Mouse (Mus musculus): ENCODE measurements around the gene 1110051M20Rik. TPM values are rescaled to one million over a fixed set of nuclear protein-coding genes. Genes with fewer than 3 reads are reported as not detected.
"Not testable (repeated sequence)": the region's sequence is repeated elsewhere in the genome, so short reads cannot be mapped to it uniquely, and the experiment has no call there.

1110051M20Rik gene
- 4.0 to 12.7 TPM (median 5.5 TPM) in 3 replicates for total RNA-seq (2017)

DNA sequence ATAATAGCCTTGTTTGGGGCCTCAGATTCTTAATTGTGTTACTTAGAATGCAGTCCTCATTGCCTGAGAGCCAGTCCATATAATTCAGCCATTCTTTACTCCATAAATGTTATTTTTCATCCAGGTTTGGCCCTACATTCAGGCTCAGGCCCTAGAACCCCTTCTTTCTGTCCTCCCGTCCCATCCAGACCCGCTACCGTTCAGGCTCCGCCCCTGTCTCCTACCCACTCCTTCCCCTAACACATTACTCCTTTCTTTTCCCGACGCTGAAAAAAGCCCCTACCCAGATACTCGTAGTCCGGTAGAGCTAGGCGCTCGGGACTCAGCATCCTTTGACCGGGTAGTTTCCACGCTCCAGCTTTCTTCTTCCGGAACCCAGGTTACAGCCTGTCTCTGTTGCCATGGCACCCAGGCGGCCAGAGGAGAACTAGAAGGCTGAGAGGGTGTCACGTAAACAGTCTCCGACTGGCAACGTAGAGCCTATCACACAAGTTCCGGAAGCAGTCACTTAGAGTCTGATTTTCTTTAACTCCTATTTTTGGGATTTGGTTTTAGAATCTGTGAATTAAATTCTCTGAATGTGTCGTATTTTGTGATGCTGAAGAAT is at the start of gene 1110051M20Rik:
Gene 1110051M20Rik, minus strand, starts transcription at position 419 of the 607 bp plus-strand sequence.
- ATAC-seq (replicated peaks; ENCODE audit: insufficient number of reproducible peaks, low FRiP score, low TSS enrichment, poor library complexity, severe bottlenecking) = peak; percentile 99

DNA sequence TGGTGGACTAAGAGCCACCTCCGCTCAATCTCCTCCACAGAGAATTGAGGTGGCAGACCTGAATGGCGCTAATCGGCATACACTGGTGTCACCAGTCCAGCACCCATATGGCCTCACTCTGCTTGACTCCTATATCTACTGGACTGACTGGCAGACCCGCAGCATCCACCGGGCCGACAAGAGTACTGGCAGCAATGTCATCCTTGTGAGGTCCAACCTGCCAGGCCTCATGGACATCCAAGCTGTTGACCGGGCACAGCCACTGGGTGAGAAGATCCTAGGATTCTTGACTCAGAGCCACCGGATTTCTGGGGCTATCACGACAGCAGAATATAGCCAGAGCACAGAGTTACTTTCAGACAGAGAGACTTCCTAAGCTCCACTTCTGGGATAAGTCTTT is 49.5 kb upstream of the 1110051M20Rik start:
- ATAC-seq (replicated peaks; ENCODE audit: insufficient number of reproducible peaks, low FRiP score, low TSS enrichment, poor library complexity, severe bottlenecking) = no peak

DNA sequence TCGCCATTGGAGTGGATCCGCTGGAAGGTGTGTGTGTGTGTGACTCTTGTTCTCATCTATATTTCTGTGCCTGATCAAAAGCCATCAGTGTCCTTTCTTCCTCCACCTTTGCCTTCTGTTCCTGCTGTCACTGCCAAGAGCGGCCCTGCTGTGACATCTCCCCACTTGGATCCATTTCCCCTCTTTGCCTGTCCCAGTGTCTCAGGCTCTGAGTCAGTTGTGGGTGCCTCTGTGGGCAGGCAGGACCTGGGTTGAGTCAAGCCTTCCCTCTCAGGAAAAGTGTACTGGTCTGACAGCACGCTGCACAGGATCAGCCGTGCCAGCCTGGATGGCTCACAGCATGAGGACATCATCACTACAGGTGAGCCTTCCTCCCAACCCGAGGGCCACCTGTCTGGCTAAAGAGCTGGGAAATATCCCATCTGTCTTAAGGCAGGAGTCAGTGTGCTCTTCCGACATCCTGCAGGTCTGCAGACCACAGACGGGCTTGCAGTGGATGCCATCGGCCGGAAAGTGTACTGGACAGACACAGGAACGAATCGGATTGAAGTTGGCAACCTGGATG is 47.6 kb upstream of the 1110051M20Rik start:
- ATAC-seq (replicated peaks; ENCODE audit: insufficient number of reproducible peaks, low FRiP score, low TSS enrichment, poor library complexity, severe bottlenecking) = no peak

DNA sequence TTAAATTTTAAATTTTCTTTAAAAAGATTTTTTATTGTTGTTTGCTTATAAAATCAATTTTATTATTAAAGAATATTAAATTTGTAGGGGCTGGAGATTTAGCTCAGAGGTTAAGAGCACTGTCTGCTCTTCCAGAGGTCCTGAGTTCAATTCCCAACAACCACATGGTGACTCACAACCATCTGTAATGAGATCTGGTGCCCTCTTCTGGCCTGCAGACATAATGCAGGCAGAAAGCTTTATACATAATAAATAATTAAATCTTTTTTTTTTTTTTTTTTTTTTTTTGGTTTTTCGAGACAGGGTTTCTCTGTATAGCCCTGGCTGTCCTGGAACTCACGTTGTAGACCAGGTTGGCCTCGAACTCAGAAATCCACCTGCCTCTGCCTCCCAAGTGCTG is 42.8 kb upstream of the 1110051M20Rik start:
- ATAC-seq (replicated peaks; ENCODE audit: insufficient number of reproducible peaks, low FRiP score, low TSS enrichment, poor library complexity, severe bottlenecking) = not testable (repeated sequence)

DNA sequence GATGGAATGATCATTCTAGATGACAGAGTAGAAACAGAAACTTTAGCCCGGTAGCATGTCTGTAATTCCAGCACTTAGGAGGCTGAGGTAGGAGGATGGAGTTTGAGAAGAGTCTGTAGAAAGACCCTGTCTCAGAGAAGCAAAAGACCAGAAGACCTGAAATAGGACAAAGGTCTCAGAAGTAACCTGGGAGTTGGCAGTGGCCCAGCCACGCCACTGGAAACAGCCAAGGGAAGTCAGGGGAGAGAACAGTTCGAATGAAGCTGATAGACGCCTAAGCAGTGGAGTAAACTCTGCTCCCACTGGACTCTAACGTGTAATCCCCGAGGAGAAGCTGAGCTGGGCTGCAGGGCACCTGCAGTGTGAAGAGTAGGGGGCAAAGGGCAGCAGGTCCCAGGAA is 40.8 kb upstream of the 1110051M20Rik start:
- no peak for ATAC-seq (replicated peaks; ENCODE audit: insufficient number of reproducible peaks, low FRiP score, low TSS enrichment, poor library complexity, severe bottlenecking)

DNA sequence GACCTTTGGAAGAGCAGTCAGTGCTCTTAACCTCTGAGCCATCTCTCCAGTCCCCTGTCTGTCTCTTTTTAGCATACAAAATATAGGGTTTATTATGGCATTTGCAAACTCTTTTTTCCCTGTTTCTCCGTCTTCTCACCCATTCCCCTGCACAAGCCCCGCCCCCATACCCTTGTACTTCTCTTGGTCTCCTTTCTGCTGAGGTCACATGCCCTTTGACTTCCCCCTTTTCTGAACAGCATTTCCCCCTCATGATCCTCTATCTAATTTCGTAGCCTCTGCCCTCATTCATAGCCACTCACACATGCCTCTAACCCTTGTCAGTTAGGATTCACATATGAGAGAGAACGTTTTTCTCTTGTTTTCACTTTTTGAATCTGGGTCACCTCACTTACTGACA is 40.2 kb upstream of the 1110051M20Rik start:
- ATAC-seq (replicated peaks; ENCODE audit: insufficient number of reproducible peaks, low FRiP score, low TSS enrichment, poor library complexity, severe bottlenecking) = no peak

DNA sequence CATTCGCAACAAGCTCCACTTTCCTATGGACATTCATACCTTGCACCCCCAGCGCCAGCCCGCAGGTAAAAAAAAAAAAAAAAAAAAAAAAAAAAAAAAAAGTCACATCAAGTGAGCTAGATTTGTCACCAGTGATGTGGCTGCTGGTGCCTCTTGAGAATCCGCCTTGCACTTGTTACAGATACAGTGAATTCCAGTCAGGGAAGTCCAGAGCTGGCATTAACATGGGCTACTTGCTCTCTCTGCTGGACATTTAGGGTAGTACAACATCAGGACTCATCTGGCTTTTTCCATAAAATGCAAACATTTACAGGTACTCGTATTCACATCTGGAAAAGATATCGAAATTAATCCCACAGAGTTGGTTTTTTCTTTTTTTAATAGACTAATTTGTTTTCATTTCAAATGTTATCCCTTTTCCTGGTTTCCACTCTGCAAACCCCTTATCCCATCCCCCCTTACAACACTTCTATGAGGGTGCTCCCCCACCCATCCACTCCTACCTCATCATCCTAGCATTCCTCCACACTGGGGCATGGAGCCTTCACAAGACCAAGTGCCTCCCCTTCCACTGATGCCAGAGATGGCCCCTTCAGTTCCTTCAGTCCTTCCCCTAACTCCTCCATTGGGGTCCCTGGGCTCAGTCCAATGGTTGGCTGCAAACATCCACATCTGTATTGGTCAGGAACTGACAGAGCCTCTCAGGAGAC is 36.5 kb upstream of the 1110051M20Rik start:
- no peak; the same call in 1 of the 2 replicates for ATAC-seq (replicated peaks; ENCODE audit: insufficient number of reproducible peaks, low FRiP score, low TSS enrichment, poor library complexity, severe bottlenecking)

DNA sequence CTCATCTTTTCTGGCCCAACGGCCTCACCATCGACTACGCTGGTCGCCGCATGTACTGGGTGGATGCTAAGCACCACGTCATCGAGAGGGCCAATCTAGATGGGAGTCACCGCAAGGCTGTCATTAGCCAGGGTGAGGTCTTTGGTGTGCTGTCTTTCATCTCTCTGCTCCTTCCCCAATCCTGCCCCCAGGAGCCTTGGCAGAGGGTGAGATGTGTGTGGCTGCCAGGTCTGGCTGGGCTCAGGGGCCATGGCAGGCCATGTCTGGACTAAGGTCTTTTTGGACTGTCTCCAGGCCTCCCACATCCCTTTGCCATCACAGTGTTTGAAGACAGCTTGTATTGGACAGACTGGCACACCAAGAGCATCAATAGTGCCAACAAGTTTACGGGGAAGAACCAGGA is 35.9 kb upstream of the 1110051M20Rik start:
- ATAC-seq (replicated peaks; ENCODE audit: insufficient number of reproducible peaks, low FRiP score, low TSS enrichment, poor library complexity, severe bottlenecking) = no peak

DNA sequence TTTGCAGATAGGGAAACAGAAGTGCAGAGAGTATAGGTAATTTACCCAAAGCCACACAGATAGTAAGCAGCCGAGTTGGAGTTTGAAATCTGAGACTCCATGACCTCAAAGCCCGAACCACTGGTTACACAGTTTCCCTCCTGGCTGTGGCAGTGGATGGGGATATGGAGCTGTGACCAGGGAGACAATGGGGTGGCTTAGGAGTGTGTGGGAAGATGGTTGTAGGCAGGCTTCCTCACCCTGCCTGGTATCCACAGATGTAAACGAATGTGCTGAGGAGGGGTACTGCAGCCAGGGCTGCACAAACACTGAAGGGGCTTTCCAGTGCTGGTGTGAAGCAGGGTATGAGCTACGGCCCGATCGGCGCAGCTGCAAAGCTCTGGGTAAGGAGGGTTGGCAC is 32.3 kb upstream of the 1110051M20Rik start:
- no peak for ATAC-seq (replicated peaks; ENCODE audit: insufficient number of reproducible peaks, low FRiP score, low TSS enrichment, poor library complexity, severe bottlenecking)

DNA sequence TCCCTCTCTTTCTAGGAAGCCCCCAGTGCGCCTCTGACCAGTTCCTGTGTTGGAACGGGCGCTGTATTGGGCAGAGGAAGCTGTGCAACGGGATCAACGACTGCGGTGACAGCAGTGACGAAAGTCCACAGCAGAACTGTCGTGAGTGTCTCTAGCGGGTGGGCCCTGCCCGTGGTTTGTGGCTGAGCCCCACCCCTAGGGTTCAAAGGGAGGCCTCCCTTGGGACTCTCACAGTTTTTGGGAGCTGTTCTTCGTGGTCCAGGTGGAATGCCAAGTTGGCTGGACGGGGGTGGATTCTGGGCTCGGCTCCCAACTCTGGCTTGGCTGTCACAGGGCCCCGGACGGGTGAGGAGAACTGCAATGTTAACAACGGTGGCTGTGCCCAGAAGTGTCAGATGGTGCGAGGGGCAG is 31.8 kb upstream of the 1110051M20Rik start:
- ATAC-seq (replicated peaks; ENCODE audit: insufficient number of reproducible peaks, low FRiP score, low TSS enrichment, poor library complexity, severe bottlenecking) = peak; percentile 70

DNA sequence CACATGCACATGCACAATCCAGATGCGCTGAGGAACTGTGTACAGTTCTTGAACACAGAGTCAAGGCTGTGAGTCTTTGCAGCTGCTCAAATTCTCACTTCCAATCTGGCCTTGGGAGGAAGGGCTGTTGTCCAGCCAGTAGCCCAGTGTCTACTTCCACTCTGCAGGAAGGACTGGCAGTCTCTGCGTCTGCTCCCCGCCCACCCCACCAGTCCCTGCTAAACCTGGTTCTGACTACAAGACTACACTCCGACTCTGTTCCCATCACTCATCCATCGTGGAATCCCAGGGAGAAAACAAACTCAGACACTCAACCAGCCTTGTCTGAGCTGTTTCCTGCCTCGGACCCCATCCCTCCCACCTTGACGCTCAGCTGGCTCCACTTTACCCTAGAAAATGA is 31.3 kb upstream of the 1110051M20Rik start:
- no peak for ATAC-seq (replicated peaks; ENCODE audit: insufficient number of reproducible peaks, low FRiP score, low TSS enrichment, poor library complexity, severe bottlenecking)

DNA sequence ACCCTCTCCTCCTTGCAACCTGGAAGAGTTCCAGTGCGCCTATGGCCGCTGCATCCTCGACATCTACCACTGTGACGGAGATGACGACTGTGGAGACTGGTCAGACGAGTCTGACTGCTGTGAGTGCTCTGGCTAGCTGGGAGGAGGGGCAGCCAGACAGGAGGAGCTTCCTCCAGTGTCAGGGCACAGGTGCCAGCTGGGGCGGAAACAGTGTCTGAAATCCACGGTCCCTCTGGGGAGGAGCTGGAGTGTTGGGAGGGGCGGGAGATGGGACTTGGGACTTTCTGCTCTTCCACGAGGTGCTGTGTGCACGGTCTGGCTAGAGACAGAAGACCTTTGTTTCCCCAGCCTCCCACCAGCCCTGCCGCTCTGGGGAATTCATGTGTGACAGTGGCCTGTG is 29.9 kb upstream of the 1110051M20Rik start:
- no peak for ATAC-seq (replicated peaks; ENCODE audit: insufficient number of reproducible peaks, low FRiP score, low TSS enrichment, poor library complexity, severe bottlenecking)

DNA sequence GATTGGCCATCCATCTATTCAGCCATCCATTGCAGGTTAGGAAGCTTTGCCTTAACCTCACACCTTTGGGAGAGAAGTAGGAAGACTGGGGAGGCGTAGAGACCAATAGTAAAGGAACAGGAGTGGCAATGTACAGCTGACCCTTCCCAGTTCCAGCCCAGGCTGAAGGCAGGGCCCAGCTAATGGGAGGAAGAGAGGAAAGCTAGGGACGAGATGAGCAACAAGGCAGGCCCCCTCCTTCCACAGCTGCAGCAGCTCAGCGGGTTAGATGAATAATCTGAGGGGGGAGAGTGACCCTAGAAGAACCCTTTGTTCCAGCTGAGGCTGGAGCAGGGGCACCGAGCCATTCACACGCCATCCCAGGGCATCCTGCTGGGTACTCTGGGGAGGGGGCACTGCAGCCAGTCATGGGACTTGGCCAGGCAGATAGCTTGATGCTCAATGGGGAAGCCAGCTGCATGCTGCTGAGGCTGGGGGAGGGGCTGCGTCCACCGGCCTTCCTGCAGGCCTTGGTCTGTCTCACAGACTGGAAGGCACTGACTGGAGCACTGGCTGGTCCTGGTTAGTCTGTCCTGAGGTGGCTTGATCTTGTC is 25.6 kb upstream of the 1110051M20Rik start:
- no peak for ATAC-seq (replicated peaks; ENCODE audit: insufficient number of reproducible peaks, low FRiP score, low TSS enrichment, poor library complexity, severe bottlenecking)

DNA sequence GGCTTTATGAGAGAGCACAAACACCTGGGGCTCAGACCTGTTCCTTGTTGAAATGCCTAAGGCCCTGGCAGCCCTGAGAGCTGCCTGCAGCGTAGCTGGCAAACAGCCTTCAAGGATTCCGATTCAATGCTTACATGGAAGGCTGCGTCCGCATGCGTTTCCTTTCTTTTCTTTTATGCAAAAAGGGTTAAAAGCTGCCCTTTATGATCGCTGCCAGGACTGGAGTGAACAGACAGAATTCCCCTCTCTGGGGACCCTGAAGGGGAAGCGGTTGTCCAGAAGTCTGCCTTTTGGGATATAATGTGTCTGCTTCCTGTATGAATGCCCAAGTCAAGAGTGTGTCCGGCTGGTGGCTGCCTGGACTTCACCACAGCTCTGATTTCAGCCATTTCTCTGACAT is 23.1 kb upstream of the 1110051M20Rik start:
- ATAC-seq (replicated peaks; ENCODE audit: insufficient number of reproducible peaks, low FRiP score, low TSS enrichment, poor library complexity, severe bottlenecking) = no peak

DNA sequence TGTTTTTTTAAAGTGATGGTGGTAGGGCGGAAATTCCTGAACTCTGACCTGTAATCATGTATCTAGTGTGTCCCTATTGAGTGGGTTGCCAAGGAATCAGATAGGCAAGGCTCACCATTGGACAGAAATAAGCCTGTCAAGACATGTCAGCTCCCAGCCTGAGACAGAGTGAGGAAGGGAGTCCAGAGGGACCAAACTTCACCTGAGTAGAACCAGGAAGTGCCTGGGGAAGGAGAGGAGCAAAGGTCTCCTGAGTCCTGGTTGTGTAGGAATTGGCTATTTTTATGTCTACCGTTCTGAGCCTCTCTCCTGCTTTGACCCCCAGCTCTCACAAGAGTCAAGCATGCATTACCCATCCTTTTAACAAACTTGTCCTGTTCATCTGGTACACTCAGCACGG is 21.4 kb upstream of the 1110051M20Rik start:
- no peak for ATAC-seq (replicated peaks; ENCODE audit: insufficient number of reproducible peaks, low FRiP score, low TSS enrichment, poor library complexity, severe bottlenecking)

DNA sequence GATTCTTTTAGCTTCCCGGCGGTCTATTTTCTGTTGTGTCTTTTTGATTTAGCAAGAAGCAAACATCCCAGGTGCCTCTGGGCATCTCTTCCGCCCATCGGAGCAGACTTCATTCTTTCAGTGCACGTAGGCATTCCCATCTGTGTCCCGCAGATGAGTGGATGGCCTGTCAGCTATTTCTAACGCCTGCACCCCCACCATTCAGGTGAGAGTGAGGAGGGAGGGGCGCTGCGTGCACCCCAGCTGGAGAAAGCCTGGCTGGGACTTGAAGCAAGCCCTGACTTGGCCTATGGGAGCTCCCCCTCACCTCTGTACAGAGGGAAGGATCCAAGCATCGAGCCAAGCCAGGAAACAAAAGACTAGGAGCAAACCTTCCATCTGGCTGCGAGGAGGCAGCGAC is 18.2 kb upstream of the 1110051M20Rik start:
- ATAC-seq (replicated peaks; ENCODE audit: insufficient number of reproducible peaks, low FRiP score, low TSS enrichment, poor library complexity, severe bottlenecking) = no peak

DNA sequence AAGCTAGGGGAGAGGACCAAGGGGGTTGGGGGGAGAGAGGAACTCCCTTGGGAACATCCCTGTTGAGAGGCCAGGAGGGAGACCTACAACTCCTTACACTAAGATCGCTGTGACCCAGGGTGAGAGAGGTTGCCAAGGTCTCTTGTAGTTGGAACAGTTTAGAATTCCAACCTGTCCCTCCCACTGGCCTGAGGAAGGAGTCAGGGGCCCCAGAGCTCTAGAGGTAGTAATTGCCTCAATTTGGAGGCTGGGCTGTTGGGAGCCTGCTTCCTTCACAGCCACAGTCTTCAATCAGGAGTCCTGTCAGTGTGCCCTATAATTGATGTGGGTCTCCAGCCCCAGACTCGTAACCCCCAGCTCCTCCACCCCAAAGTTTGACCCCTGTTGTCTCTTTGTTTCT is 17.7 kb upstream of the 1110051M20Rik start:
- ATAC-seq (replicated peaks; ENCODE audit: insufficient number of reproducible peaks, low FRiP score, low TSS enrichment, poor library complexity, severe bottlenecking) = no peak

DNA sequence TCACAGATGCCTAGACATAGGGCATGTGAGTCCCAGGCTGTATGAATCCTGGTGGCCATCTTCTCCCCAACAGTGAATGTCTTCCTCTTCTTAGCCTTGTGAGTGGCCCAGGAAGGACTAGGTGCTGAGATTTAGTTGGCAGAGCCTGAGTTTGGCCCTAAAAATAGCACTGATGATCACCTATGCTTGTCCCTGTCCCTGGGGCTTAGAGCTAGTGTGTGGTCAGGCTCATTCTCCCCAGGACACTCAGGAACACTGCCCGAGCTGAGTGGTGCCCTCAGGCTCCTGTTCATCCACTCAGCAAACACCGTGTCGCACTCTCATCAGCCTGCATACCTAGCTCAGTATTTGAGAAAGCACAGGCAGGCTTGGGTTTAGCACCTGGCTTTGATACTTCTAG is 16.8 kb upstream of the 1110051M20Rik start:
- ATAC-seq (replicated peaks; ENCODE audit: insufficient number of reproducible peaks, low FRiP score, low TSS enrichment, poor library complexity, severe bottlenecking) = no peak

DNA sequence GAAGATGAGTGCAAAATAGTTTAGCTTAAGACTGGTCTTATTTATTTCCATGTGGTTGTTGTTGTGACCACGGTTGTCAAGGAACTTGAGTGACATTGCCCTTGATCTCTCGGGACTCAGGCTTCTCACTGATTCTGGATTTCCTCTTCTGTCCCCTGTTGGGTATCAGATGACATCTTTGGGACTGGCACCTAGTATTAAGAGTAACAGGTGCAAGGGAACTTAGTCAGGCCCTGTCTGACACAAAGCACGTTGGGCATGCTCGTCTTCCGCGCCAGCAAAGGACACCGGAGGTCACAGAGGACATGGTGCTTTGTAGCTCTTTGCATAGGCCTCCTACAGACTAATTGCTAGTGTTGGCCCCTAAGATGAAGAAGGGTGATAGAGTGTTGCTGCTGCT is 16.3 kb upstream of the 1110051M20Rik start:
- ATAC-seq (replicated peaks; ENCODE audit: insufficient number of reproducible peaks, low FRiP score, low TSS enrichment, poor library complexity, severe bottlenecking) = no peak

DNA sequence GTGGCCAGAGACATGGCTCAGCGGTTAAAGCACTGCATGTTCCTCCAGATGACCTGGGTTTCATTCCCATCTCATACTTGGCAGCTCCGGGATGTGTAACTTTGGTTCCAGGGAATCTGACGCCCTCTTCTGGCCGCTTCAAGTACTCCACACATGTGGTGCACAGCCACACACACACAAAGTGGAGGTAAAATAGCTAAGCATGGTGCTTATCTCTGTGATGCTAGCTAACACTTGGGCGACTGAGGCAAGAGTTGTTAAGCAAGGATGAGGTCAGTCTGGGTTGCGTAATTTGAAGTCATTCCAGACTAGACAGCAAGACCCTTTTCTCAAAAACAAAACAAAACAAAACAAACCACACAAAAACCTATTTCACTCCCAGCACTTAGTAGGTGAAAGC is 15.6 kb upstream of the 1110051M20Rik start:
- ATAC-seq (replicated peaks; ENCODE audit: insufficient number of reproducible peaks, low FRiP score, low TSS enrichment, poor library complexity, severe bottlenecking) = no peak

All from monocyte, adult 5-6 weeks (primary cell).